Mouse (Mus musculus): Measurements from ENCODE around the gene Grk2. TPM values are rescaled to one million over a fixed set of nuclear protein-coding genes. Genes with fewer than 3 reads are reported as not detected.

Gene Grk2
- 231 and 290 TPM in 2 replicates for polyA plus RNA-seq (2012)

DNA sequence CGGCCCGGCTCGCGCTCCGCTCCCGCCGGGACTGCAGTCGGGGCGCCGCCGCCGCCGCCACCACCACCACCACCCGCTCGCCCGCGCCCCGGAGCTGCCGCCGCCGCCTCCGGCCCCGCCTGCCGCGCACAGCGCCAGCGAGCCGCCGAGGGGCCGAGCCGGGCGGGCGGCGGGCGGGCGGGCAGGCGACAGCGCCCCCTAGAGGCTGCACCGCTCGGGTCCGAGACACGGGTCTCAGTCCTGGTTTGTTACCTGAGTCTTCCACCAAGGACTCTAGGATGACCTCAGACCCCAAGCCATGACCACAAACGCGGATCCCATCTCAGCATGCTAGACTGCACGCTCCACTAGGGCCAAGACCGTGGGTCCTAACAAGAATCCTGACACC is at the start of gene Grk2:
TSS of gene Grk2 (minus strand) at position 33 of the 388 bp plus-strand sequence.
- no peak for TF ChIP-seq GATA1 (IDR thresholded peaks at IDR 0.05; ENCODE audit: low read length)

DNA sequence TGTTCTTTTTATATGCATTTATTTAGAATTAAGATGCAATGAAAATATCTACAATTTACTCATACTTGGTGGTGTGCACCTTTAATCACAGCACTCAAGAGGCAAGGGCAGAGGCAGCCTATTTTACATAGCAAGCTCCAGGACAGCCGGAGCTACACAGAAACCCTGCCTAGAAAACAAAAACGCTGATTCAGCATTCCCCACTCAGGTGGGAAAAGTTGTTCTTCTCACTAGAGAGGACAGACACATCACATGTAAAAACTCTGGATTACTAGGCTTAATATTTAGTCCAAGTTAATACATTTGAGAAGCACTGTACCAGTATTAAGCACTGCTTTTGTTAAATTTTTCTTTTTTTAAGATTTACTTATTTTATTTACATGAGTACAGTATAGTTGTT is 43.4 kb upstream of the Grk2 start:
- no peak for TF ChIP-seq GATA1 (IDR thresholded peaks at IDR 0.05; ENCODE audit: low read length)

DNA sequence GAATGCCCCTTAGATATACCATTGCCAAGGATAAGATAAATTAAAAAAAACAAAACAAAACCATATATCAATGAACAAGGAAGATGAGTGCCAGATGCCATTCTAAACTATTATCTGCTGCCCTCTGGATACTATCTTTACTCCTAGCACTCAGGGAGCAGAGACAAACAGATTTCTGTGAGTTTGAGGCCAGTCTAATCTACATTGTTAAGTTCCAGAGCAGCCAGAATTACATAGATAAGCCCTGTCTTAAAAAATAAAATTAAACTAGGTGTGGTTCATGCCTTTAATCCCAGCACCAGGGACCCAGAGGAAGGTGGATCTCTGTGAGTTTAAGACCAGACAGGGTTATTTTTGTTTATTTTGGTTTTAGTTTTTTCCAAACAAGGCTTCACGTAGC is 40.5 kb upstream of the Grk2 start:
- no peak for TF ChIP-seq GATA1 (IDR thresholded peaks at IDR 0.05; ENCODE audit: low read length)

GRCm38 (mm10) chr19:4338162-4338561 is 32.1 kb upstream of the Grk2 start:
- no peak for TF ChIP-seq GATA1 (IDR thresholded peaks at IDR 0.05; ENCODE audit: low read length)

GRCm38 (mm10) chr19:4333791-4334190 is 27.8 kb upstream of the Grk2 start:
- no peak for TF ChIP-seq GATA1 (IDR thresholded peaks at IDR 0.05; ENCODE audit: low read length)

- no peak for TF ChIP-seq GATA1 (IDR thresholded peaks at IDR 0.05; ENCODE audit: low read length)
Measured at GRCm38 (mm10) chr19:4333100-4333775, 27.2 kb upstream of the Grk2 start.

GRCm38 (mm10) chr19:4332653-4333052 is 26.6 kb upstream of the Grk2 start:
- TF ChIP-seq GATA1 (IDR thresholded peaks at IDR 0.05; ENCODE audit: low read length): no peak

- TF ChIP-seq GATA1 (IDR thresholded peaks at IDR 0.05; ENCODE audit: low read length): no peak
Measured at GRCm38 (mm10) chr19:4331273-4331672, 25.3 kb upstream of the Grk2 start.

DNA sequence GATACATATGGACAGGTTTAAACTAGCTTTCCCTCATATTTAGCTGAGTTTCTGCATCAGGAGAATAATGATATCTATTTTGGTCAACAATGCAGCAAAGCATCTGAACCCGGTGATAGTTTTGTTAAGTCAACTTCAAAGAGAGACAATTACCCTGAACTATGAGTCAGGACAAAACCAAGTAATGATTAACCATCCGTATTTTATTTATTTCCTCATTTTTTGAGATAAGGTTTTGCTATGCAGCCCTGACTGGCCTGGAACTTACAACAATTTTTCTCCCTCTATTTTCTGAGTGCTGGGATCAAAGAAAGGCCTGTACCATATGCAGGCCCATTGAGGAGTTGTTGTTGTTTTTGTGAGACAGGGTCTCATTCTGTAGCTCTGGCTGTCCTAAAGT is 24.6 kb upstream of the Grk2 start:
- TF ChIP-seq GATA1 (IDR thresholded peaks at IDR 0.05; ENCODE audit: low read length): no peak

DNA sequence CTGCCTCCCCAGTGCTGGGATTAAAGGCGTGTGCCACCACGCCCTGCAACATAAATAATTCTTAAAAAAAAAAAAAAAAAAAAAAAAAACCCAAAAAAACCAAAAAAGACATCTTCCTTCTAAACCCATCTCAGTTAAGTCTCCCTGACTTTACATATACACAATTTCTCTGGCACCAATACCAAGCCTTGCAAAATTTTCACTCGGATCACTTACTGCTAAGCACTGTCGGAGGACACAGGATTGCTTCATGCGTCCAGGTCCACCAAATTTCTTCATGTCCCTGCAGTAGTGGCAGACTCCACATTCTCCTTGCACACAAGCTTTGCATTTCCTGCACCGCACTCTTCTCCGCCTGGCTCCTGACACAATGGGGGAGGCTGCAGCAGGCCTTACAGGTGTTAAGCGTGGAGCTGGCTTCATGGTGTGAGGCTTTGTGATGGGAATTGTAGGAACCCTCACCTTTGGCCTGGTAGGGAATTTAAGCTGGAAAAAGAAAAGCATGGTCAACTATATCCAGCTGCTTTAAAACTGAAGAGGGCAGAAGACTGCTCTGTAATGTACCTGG is 22.8 kb upstream of the Grk2 start:
- no peak for TF ChIP-seq GATA1 (IDR thresholded peaks at IDR 0.05; ENCODE audit: low read length)

DNA sequence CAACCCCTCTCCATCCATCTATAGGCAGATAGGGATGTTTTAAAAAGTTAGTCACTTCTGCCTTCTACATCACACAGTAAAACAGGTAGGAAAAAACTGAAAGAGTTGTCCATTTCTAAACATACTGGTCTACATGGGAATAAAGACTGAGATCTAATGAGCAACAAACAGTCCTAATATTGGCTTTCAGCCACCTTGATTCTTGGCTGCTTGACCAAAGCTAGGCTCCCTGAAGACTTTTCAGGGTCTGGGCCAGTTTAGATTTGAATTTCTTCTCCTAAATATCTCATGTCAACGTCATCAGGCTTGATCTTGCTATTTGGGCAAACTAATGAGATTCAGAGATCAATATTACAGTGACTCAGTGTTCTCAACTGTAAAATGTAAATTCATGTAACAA is 20.9 kb upstream of the Grk2 start:
- no peak for TF ChIP-seq GATA1 (IDR thresholded peaks at IDR 0.05; ENCODE audit: low read length)

DNA sequence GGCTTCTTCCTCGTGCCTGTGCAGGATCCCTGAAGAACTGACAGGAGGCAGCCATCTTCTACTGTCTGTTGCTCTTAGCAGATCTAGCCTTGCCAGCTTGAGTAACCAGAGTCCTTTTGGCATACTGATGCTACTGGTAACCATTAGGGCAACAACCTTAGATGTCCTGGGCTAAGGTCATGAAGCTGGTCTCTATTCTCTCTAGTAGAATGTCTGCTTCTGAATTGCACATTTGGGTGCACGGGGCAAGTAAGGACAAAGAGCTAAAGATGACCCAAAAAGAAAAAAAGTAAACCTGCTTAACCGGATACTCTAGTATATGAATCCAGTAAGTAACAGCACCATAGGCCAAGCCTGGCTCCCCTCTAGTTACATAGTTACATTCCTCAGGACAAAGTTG is 20.1 kb upstream of the Grk2 start:
- TF ChIP-seq GATA1 (IDR thresholded peaks at IDR 0.05; ENCODE audit: low read length): no peak

- TF ChIP-seq GATA1 (IDR thresholded peaks at IDR 0.05; ENCODE audit: low read length): no peak
Measured at GRCm38 (mm10) chr19:4322134-4322533, 16.1 kb upstream of the Grk2 start.

GRCm38 (mm10) chr19:4321622-4322021 is 15.6 kb upstream of the Grk2 start:
- TF ChIP-seq GATA1 (IDR thresholded peaks at IDR 0.05; ENCODE audit: low read length): no peak

GRCm38 (mm10) chr19:4319272-4319671 is 13.2 kb upstream of the Grk2 start:
- no peak for TF ChIP-seq GATA1 (IDR thresholded peaks at IDR 0.05; ENCODE audit: low read length)

GRCm38 (mm10) chr19:4317181-4317580 is 11.2 kb upstream of the Grk2 start:
- no peak for TF ChIP-seq GATA1 (IDR thresholded peaks at IDR 0.05; ENCODE audit: low read length)

DNA sequence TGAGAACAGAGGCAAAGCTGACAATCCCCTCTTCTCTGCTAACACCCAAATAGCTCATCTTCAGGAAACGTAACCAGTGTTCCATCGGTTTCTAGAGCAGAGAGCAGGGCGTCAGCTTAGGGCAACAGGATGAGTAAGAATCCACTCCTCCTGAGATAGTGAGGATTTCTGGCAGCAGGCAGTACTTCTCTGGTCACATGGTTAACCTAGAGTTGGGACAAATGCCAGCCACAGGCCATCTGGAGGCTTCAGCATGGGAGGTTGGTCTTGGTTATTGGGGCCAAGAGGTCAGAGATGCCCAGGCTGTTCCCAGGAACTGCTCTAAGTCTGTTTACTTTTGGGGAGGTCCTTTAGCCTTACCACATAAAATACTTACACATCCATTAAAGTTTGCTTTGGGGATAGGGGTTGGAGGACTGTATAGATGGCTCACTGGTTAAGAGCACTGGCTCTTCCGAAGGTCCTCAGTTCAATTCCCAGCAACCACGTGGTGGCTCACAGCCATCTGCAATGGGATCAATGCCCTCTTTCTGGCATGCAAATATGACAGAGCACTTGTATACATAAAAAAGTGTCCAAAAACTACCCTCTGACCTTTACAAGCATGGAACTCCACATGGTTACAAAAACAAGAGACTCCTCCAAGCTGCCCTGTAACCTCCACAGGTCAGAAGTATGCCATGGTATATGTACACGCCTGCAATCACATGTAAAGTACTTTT is 9.4 kb upstream of the Grk2 start:
- TF ChIP-seq GATA1 (IDR thresholded peaks at IDR 0.05; ENCODE audit: low read length): no peak
